In genomic region chr1:190854465-190854864, GRCm38 (mm10) we compare ENCODE assay signal across 17 mouse cellular contexts. TPM values are rescaled to one million over a fixed set of nuclear protein-coding genes. Genes with fewer than 3 reads are reported as not detected.
DNase-seq lines count a peak whose midpoint lies in the region; ATAC-seq lines count a peak whose summit lies in the region.
"Had no signal": no experiment of that assay in that cellular context is flagged by ENCODE, and none has a peak within 500 bp of the region (broad histone marks: within the 10 kb centered on the region; RNA-seq: fewer than 3 reads in every experiment).

No protein-coding gene starts in this region.

- DNase-seq in hindbrain, embryonic 11.5 days (ENCODE audit: low spot score) = no peak
- peak; percentile 62 for DNase-seq in 3T3-L1 (ENCODE audit: low read depth, low spot score)
- DNase-seq in c-Kit-positive CD71-positive TER-119-negative erythroid progenitor cells, embryonic 14.5 days (ENCODE audit: low read depth) = peak; percentile 10
- no peak for DNase-seq in adrenal gland, postnatal 4 days (ENCODE audit: low spot score in 2 of 2)
- DNase-seq: adrenal gland, postnatal 10 days; cerebellum, adult 2 months; cerebellum, postnatal 10 days; forebrain, postnatal 0 days; gastrocnemius, postnatal 25 days had no signal

- no peak for ATAC-seq in hindbrain, embryonic 13.5 days (ENCODE audit: low FRiP score)
- ATAC-seq in hindbrain, embryonic 11.5 days (ENCODE audit: low FRiP score) = no peak
- peak; percentile 73 for ATAC-seq in megakaryocyte-erythroid progenitor cell, adult 5-6 weeks (replicated peaks; ENCODE audit: low FRiP score, low TSS enrichment, poor library complexity, severe bottlenecking)
- no peak for ATAC-seq in kidney, embryonic 15.5 days (replicated peaks; ENCODE audit: low FRiP score)
- ATAC-seq: forebrain, embryonic 13.5 days; forebrain, postnatal 0 days; hindbrain, embryonic 16.5 days had no signal

- no peaks in the 10 kb centered on the region for H3K4me1 ChIP-seq in hindbrain, embryonic 13.5 days (replicated peaks)
- H3K4me1 ChIP-seq in hindbrain, embryonic 11.5 days (replicated peaks; ENCODE audit: control insufficient read depth, insufficient read depth, low read length) = no peaks in the 10 kb centered on the region
- 0 out of 2 replicates have a peak, but pooled peaks cover 3% of the 10 kb centered on the region for H3K4me1 ChIP-seq in kidney, embryonic 15.5 days
- H3K4me1 ChIP-seq: embryonic facial prominence, embryonic 10.5 days; forebrain, embryonic 13.5 days; hindbrain, embryonic 10.5 days had no signal

- no peaks in the 10 kb centered on the region for H3K9me3 ChIP-seq in hindbrain, embryonic 13.5 days
- H3K9me3 ChIP-seq in hindbrain, embryonic 11.5 days (ENCODE audit: control insufficient read depth, low read length) = no peaks in the 10 kb centered on the region
- no peaks in the 10 kb centered on the region for H3K9me3 ChIP-seq in kidney, embryonic 15.5 days (replicated peaks)
- H3K9me3 ChIP-seq: embryonic facial prominence, embryonic 10.5 days; forebrain, embryonic 13.5 days; heart, embryonic 12.5 days; hindbrain, embryonic 10.5 days had no signal

- H3K4me3 ChIP-seq in hindbrain, embryonic 13.5 days = no peak overlapping the region
- no peak overlapping the region for H3K4me3 ChIP-seq in hindbrain, embryonic 11.5 days (ENCODE audit: low read depth, low read length)
- no peak overlapping the region for H3K4me3 ChIP-seq in kidney, embryonic 15.5 days (replicated peaks)
- H3K4me3 ChIP-seq: embryonic facial prominence, embryonic 10.5 days; forebrain, embryonic 13.5 days; heart, embryonic 12.5 days; hindbrain, embryonic 10.5 days had no signal

- 0 out of 2 replicates have a peak overlapping the region, but pooled peaks have one; percentile 18 for H3K27ac ChIP-seq in hindbrain, embryonic 13.5 days
- H3K27ac ChIP-seq in hindbrain, embryonic 11.5 days (ENCODE audit: low read depth, low read length) = no peak overlapping the region
- H3K27ac ChIP-seq in kidney, embryonic 15.5 days = no peak overlapping the region
- H3K27ac ChIP-seq: embryonic facial prominence, embryonic 10.5 days; forebrain, embryonic 13.5 days; hindbrain, embryonic 10.5 days had no signal

- WGBS in hindbrain, embryonic 13.5 days = 59% methylated on average over 3 of the region's 3 CpGs
- WGBS in hindbrain, embryonic 11.5 days = 64% methylated on average over 3 of the region's 3 CpGs
- WGBS in kidney, embryonic 15.5 days = 47% methylated on average over 3 of the region's 3 CpGs

- H3K4me2 ChIP-seq in hindbrain, embryonic 13.5 days = no peak overlapping the region
- H3K4me2 ChIP-seq in hindbrain, embryonic 11.5 days (replicated peaks; ENCODE audit: low read depth, low read length) = no peak overlapping the region
- no peak overlapping the region for H3K4me2 ChIP-seq in kidney, embryonic 15.5 days
- H3K4me2 ChIP-seq: forebrain, embryonic 13.5 days; heart, embryonic 12.5 days had no signal

- no peak overlapping the region for H3K9ac ChIP-seq in hindbrain, embryonic 13.5 days
- no peak overlapping the region for H3K9ac ChIP-seq in hindbrain, embryonic 11.5 days (ENCODE audit: low read depth, low read length)
- H3K9ac ChIP-seq in kidney, embryonic 15.5 days = no peak overlapping the region
- H3K9ac ChIP-seq: forebrain, embryonic 13.5 days; forebrain, postnatal 0 days; heart, embryonic 12.5 days had no signal

- no peaks in the 10 kb centered on the region for H3K27me3 ChIP-seq in hindbrain, embryonic 13.5 days
- no peaks in the 10 kb centered on the region for H3K27me3 ChIP-seq in hindbrain, embryonic 11.5 days (ENCODE audit: control insufficient read depth, insufficient read depth, low read length)
- H3K27me3 ChIP-seq in kidney, embryonic 15.5 days = no peaks in the 10 kb centered on the region
- H3K27me3 ChIP-seq: forebrain, embryonic 13.5 days; heart, embryonic 12.5 days had no signal

- H3K36me3 ChIP-seq in hindbrain, embryonic 13.5 days = peaks cover 7% of the 10 kb centered on the region
- no peaks in the 10 kb centered on the region for H3K36me3 ChIP-seq in hindbrain, embryonic 11.5 days (ENCODE audit: control insufficient read depth, insufficient read depth, low read length)
- H3K36me3 ChIP-seq in kidney, embryonic 15.5 days = peaks cover 12% of the 10 kb centered on the region; the same call in 1 of the 2 replicates

RNA-seq across cellular contexts. Expression of gene Rps6kc1, which starts 57.1 kb away (rescaled TPM):
- polyA plus RNA-seq in hindbrain, embryonic 13.5 days (2015; fragmentation: Nextera tagmentation; extraction: Ambion mirVana) = 28.6 and 29.5 TPM in 2 replicates
- 19.0 and 21.2 TPM in 2 replicates for polyA plus RNA-seq in hindbrain, embryonic 11.5 days (2014; fragmentation: Nextera tagmentation; extraction: Ambion mirVana)
- 10.3 and 20.0 TPM in 2 replicates for total RNA-seq in megakaryocyte-erythroid progenitor cell, adult 5-6 weeks (2014; fragmentation: Nextera tagmentation)
- 17.3 and 22.1 TPM in 2 replicates for total RNA-seq in megakaryocyte-erythroid progenitor cell, adult 5-6 weeks (2017)
- 10 to 100 TPM; 28.0 to 30.7 TPM for total RNA-seq in adrenal gland, postnatal 4 days (2021)
- 11.4 and 14.8 TPM in 2 replicates for polyA plus RNA-seq in kidney, embryonic 15.5 days (2015; fragmentation: Nextera tagmentation; extraction: Ambion mirVana)

Comparison
In these comparisons a context has a peak if more than half of its experiments do, and no peak if none do; other contexts are left out.
1. DNase-seq: peak in 3T3-L1 (single experiment) and c-Kit-positive CD71-positive TER-119-negative erythroid progenitor cells, embryonic 14.5 days (single experiment); none in hindbrain, embryonic 11.5 days (single experiment) and adrenal gland, postnatal 4 days (0 of 2).